Mouse (Mus musculus) hindlimb bud, embryonic 11.5 days (tissue): ENCODE results near the gene Diras2.

ENCODE experiments used
- DNase-seq: peaks from one replicate; pipeline ENCODE4 v3.0.0-alpha.2; 2012; ENCODE audit warnings: low read depth, low spot score; ENCODE audit errors: extremely low spot score

Gene Diras2

DNA sequence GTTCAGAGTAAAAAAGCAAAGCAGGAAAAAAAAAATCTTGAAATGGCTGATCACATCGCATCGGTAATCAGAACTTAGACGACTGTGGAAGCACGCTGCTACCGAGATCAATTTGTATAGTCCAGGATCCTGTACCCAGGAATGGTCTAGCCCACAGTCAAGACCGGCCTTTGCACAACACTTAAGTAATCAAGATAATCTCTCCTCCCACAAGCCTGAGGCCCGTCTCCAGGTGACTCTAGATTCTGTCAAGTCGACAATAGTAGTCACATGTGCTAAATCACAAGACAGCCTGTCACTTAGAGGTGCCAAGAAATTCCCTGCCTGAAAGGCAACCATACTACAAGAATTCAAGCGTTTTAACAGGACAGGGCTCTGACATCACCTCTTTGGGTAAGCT is at the start of gene Diras2:
Gene Diras2 (minus strand): TSS at position 159 of the 400 bp plus-strand sequence.
- no peak for DNase-seq

DNA sequence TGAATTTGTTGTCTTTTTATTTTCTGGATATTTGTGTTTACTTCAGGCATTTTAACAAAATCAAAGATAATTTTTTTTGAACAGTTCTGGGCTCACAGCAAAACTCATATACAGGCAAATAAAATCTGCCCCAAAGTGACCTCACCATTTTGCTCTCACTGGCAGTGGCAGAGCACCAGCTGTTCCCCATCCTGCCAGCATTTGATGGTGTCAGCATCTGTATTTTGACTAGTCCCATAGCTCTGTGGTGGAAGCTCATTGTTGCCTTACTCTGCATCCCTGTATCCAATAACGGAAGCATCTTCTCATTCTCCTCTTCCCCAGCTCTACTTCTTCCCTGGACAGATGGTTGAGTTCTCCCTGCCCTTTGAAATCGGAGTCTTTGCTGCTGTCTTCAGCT is 47.7 kb upstream of the Diras2 start:
- DNase-seq = no peak

DNA sequence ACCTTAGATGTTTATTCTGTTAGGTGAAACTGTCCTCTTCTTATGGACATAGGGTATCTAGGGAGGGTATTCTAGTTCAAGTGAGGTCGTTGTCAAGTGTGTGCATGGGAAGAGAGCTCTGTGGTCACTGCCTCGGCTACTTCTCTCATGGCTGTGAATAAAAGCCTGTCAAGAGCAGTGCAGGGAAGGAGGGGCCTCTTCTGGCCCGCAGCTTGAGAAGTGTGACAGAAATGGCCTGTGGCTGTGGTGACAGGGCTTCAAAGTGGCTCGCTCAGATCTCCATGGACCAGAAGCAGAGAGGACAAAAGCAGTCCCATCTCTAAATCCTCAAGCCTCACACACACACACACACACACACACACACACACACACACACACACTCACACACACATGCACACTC is 46.9 kb upstream of the Diras2 start:
- DNase-seq = no peak

DNA sequence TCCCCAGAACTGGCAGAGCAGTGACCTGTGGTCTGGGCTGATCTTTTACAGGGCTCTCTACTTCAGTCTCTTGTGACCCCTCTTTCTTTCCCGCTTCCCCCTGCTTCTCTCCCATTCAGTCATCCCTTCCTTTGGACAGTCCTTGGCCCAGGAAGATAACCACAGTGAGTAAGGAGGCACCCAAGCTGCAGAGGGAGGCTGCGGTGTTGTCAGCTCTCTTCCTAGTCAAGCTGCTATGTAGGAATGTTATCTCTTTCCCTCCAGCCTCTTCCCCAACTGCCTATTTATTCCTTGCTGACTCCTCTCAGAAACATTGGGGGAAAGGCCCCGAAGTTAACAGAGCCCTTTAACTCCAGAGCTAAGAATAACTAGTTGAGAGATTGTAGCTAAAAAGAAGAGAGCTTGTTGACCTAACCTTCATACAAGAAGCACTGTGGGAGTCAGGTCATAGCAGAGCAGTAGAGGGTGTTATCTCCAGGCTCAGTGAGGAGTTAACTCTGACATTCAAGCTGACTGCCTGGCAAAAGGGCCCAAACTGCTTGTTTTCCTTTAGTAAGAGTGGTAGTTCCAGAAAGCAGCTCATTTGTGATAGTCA is 46.3 kb upstream of the Diras2 start:
- no peak for DNase-seq

DNA sequence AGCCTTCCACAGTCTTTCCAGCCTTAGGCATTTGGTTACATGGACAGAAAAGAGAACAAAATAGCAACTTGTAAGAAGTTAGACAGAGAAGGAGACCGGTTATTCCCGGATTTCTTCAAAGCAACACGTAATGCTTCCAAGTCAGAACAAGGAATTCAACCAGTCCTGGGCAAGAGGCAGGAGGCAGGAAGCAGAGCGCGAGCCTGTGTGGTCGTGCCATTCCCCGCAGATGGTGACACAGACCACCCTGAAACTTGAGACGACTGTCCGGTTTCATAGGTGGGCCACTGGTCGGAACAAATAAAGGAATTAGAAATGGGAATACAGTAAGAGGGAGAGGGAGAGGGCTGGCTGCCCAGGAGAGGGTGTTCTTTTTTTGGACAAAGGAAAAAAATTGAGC is 45.8 kb upstream of the Diras2 start:
- no peak for DNase-seq

DNA sequence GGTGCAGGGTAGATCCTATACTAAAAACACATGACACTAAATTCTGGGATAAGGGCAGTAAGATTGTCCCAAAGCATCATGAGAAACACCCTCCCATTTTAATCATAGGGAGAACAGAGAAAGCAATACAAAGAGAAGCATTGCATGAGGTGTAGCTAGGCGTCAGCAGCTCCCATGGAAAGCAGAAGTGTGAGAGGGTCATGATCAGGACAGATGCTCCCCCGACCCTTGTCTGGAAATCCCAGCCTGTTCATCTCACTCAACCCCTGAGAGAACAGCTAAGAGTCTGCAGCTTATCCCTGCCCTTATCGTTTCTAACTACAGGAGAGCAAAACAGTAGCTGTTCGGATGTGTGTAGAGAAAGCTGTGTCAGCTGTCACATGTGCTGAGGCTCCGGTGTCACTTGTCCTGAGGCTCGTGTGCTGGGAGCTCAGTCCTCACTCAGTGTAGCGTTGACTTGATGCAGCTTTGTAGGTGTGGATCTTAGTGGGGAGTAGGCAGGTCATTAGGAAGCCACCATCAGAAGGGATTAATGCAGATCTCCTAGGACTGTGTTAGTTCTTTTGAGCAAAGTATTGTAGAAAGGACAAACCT is 45.0 kb upstream of the Diras2 start:
- DNase-seq = no peak

DNA sequence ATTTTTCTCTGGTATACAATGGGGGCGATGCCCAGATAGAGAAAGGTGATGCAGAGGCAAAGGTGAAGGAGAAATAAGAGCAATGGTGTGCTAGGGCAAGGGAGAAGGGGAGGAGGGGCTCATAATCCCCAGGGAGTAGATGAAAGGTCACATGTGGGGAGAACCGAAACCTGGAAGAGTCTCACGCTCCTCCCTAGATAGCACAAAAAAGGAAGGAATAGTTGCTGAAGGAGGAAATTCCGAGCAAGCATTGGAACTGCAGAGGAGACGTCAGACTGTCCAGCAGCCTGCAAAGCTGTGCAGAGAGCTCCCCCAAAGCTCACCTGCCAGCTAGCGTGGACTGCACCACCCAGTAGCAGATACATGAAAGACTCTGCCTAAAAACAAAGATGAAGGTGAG is 44.4 kb upstream of the Diras2 start:
- no peak for DNase-seq

DNA sequence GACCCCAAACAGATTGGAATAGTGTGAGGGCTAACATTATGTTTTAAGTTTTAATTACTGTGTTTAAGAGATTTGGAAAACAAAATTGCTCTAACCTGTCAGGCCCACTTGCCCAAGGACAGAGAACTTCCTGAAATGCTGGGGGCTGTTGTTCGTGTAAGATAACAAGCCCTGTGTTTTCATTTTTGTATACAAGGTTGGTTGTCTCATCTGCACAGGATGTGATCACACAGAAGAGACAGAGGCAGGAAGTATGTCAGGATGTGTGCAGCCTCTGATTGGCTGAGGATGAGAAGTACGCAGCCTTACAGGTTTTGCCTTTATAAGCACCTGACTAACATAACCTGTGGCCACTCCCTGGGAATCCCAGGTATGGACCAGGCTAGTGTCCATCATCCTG is 43.2 kb upstream of the Diras2 start:
- no peak for DNase-seq

DNA sequence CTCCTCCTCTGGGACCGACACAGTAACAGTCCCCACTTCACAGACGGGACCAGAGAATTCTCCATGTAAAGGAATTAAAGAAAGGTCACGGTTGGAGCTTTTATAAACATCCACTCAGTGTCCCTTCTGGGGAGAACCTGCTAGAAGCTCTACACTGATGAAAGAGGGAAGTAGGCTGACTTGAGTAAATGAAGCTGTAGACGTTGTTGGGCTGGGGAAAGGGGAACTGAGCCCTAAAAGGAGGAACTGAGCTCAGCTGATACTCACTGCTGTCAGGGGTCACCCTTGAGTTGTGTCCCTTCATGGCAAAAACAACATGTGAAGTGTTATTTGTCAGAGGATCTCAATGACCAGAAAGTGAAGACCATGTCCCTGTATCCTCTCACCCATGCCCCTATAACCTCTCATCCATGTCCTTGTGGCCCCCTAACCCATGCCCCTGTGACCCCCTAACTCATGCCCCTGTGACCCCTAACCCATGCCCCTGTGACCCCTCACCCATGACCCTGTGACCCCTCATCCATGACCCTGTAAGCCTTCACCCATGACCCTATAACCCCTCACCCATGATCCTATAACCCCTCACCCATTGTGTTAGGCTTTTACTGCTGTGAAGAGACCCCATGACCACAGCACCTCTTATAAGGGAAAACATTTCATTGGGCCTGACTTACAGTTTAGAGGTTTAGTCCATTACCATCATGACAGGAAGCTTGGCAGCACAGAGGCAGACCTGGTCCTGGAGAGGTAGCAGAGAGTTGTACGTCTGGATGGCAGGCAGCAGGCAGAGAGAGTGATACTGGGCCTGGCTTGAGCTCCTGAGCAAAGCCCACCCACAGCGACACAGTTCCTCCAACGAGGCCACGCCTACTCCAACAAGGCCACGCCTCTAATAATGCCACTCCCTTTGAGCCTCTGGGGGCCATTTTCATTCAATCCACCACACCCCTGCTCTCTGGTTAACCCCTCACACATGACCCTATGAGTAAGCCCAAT is 41.7 kb upstream of the Diras2 start:
- DNase-seq = no peak

DNA sequence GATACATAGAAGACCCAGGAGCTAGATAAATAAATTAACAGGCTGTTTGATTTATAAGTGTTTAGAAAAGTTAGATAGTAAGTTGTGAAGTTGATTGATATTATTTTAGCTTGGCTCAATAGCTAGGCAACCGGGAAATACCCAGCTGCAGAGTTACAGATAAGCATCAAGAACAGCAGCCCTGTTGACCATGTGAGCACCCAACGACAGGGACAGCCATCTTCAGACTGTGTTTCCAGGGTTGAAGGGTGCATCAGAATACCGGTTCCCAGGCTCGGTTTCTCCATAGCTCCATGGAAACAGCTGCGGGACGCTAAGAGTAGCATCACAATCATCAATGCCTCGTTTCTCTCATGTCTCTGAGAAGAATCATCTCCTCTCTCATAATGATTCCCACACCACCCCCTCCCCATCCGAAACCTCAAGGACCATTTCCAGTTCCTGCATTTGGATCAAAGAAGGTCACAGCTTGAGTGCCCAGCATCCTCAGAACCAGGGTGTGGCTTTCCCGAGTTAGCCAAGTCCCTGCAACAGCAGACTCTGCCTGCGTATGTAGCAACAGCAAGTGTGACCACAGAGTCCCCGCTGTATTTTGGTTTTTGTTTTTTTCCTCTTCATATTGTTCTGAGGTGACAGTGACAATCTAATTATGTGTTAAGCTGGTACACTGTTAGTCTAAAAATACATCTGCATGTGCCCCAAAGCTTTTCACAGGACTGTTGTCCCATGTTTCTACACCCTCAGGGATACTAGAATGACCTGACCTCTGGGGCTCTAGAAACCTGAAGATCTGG is 40.7 kb upstream of the Diras2 start:
- no peak for DNase-seq

DNA sequence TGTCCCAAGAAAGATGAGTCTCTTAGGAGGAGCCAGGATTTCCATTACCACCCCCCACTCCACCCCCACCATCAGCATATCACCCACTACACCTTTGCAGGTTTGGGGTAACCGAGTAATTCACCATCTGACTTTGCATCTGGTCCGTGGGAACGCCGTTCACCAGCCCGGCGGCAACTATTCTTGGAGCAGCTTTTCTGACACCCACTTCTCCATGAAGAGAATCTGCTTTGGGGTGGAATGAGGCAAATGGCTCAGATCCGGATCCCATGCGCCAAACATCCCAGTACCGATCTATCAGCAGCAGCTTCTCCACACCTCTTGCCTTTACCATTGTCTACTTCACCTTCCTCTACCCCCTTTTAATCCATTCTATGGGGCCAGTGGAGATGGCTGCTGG is 39.2 kb upstream of the Diras2 start:
- no peak for DNase-seq

DNA sequence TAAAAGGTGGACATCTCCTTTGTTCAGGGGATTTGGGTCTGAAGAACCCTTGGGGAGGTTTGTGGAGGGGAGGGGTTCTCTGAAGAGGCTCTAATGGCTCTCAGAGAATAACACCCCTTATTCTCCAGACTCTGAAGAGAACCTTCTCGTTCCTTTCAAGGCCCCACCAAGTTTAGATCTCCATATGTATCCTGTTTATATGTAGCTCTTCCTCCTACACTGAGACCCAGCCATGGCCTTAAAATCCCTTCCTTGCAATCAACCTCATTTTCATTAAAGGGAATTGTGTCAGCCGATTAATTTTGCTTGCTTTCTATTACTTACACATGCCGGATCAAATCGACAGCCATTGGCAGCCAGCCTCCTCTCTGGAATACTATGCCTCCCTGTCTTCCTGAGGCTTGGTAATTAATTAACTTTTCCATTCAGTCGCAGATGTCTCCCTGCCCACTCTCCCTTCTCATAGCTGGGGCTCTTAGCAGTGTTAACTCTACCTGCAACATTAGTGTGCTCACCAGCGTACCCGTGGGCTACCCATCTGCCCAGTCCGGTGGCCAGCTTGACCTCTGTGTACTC is 38.2 kb upstream of the Diras2 start:
- DNase-seq = no peak

DNA sequence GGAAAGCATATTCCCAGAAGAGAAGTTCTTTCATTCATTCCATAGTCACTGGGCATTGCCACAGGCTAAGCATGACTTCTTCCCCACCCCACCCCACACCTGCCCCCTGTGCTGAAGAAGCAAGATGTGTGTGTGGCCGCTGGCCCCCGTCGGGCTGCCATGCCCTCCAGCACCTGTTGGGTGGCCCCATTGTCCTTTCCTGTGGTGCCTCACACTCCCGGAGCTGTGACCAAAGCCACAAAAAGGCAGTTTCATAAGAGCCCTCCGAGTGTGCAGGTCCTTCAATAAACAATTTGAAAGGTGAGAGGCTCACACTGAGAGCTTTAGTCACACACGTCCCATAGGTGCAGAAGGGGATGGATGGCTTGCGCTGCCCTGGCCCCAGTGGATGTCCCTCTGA is 35.7 kb upstream of the Diras2 start:
- DNase-seq = no peak

DNA sequence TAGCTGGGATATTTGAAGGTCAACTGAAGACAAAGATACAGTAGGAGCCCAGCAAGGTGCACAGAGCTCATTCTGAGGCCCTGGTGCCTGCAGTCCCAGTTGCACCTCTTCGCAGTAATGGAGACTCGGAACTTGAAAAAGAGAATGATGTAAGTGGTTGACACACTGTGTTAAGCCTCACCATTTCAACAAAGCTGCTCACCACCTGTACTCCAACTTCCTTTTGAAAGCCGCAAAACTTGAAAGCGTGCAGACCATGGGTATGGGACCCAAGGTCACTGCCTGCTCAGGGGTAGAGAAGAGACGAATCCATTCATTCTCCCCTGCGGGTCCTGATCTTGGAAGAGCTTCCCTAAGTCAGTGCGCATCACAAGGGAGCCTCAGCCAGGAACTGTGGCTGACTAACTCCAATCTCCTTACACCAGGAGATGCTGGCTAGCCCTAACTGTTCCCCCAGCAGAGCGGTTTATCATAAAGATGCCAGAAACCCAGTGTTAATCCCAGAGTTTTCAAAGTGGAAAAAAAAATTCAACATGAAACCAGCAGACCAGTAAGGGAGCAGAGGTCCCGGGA is 35.2 kb upstream of the Diras2 start:
- no peak for DNase-seq

DNA sequence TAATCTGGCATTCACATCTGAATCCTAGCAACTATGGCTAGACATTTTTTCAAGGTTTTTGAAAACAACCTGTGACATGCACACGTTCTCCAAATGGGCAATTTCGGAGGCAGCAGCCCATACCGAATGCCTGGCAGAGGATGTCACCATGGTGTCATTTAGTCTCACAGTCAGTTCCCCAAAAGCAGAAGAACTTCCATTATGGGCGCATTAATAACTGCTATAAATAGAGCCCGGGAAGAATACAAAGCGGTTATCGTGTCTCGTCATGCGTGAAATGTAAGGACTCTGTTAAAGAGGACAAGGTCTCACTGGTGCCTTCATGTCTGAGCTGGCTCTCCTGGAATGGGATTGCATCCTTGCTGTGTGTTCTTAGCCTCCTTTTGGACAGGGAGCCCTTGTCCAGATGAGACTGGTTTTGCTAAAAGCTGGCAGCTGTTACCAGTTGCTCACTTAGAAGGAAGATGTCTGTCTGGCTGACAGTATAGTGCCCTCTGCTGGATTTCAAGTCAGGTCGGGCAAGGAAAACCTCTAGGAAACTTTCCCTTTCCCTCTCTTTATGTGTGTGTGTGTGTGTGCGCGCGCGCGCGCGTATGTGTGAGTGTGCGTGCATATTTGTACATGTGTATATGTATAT is 34.1 kb upstream of the Diras2 start:
- no peak for DNase-seq

DNA sequence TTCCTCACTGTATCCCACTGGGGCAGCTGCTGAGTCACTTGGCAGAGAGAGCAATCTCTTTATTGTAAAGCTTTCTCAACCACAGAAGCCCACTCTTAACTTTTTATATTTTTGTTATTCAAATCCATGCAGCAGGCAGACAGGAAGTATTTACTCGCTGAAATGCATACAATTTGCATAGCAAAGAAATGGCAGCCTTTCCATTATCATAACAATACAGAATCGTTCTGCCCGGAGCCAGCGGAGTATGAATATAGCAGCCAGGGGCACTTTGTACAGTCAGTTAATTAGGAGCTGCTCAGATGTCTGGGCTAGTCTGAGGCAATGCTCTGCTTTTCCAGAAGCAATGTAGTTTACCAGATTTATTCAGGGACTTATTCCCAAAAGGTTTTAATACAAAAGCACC is 31.1 kb upstream of the Diras2 start:
- DNase-seq = no peak

DNA sequence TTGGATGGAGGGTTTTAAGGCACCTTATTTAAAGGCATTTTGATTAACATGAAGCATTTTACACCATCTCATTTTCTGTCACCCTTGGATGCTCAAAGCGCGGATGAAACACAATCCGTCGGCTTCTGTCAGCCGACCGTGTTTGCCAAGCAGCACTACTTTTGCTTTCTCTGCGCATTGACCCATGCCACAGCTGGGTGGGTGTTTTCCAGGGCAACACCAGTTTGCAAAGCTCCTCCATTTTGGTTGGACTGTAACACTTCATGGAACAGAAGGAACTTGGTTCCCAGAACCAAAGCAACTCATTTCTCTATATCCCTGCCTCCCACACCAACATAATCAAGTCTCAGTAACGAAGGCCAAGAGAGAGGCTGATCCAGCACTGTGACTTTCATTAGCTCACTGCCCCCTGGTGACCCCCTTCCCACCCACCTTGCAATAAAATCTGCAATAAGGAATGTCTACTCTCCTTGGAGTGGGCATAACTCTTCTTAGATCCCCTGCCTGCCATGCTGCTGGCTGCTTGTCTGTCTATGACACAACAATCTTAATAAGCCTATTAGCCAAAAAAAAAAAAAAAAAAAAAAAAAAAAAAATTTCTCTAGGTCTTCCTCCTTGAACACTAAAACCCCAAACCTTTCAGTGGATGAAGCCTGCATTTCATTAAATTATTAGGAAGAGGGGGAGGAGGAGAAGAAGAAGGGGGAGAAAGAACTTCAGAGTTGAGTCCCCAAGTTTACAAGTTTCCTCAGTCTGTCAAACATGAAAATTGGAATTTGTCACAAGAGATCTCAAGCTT is 30.5 kb upstream of the Diras2 start:
- no peak for DNase-seq

DNA sequence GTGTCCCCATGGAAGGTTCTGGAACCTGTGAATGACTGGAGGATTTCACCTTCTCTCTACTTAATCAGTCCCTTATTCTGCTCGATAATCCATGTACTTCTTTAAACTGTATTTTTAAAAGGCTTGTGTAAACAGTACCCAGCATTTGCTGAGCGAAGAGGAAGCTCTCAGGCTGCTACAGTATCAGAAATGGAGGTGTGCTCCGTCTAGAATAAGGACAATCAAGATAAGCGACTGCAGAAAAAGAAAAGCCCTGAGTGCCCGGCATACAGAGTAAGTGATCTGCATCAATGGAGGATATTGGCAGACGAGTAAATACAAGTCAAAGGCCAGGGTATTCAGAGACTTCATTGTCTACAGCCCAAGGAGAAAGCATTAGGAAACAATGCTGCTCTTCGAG is 26.3 kb upstream of the Diras2 start:
- DNase-seq = no peak

DNA sequence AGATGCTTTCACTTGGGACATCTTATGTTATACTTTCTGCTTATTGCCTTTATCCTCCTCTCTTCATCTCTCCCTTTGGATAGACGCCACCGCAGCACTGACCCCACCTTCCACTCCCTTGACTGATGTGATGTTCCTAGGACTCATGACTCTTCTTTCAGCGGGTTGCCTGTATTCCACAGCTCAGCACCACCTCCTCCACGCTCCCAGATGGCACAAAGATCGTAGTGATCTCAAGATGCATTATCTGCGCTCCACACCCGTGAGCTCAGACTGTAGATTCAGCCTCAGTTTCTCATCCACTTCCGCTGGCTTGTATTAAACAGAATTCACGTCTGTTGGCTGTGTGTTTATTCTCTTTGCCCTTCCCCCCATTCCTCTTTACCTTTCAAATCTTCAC is 23.6 kb upstream of the Diras2 start:
- DNase-seq = no peak
